Mouse (Mus musculus): ENCODE data around the gene Dlgap4.
A peak's percentile ranks its signal among the peaks of the same experiment; 100 is the strongest.

GRCm38 (mm10) chr2:156720313-156720674 is 106.8 kb downstream of the Dlgap4 start:
- TF ChIP-seq CTCF (IDR thresholded peaks at IDR 0.05; ENCODE audit: extremely low read depth, insufficient read length, insufficient replicate concordance, low read depth, low read length) (no peak), POLR2A (IDR thresholded peaks at IDR 0.05; ENCODE audit: low read depth, low read length) (0 out of 2 replicates have a peak, but pooled peaks have one; percentile 38)

All from small intestine, adult 2 months (tissue).